Mouse (Mus musculus) liver, adult 2 months (tissue): ENCODE measurements around the gene Rasgrp2. TPM values are rescaled to one million over a fixed set of nuclear protein-coding genes. Genes with fewer than 3 reads are reported as not detected.
A peak's percentile ranks its signal among the peaks of the same experiment; 100 is the strongest.

Experiments used
- DNase-seq: peaks from one replicate; pipeline ENCODE4 v3.0.0-alpha.2; 2011; ENCODE audit warnings: low read depth, low spot score; ENCODE audit errors: extremely low read depth
- H3K27ac ChIP-seq: fragments of 200-500 bp; replicated peaks from 2 replicates; pipeline ENCODE4 v1.5.1; 2012; ENCODE audit warnings: low read depth, mild to moderate bottlenecking, control low read depth, inconsistent platforms, low read length; ENCODE audit not compliant: insufficient read depth
- H3K27me3 ChIP-seq: fragments of 200-500 bp; 2 replicates; pipeline ENCODE4 v1.6.1; 2012; ENCODE audit warnings: mild to moderate bottlenecking, moderate library complexity, low read length, inconsistent platforms; ENCODE audit not compliant: control insufficient read depth, insufficient read depth
- H3K36me3 ChIP-seq: fragments of 200-500 bp; 2 replicates; pipeline ENCODE4 v1.6.1; 2012; ENCODE audit warnings: low read length, inconsistent platforms; ENCODE audit not compliant: control insufficient read depth, insufficient read depth
- H3K4me1 ChIP-seq: fragments of 200-500 bp; 2 replicates; pipeline ENCODE4 v1.6.1; 2011; ENCODE audit warnings: low read length; ENCODE audit not compliant: control insufficient read depth, insufficient read depth
- H3K4me3 ChIP-seq: fragments of 200-500 bp; 2 replicates; pipeline ENCODE4 v1.5.1; 2011; ENCODE audit warnings: low read depth, mild to moderate bottlenecking, control low read depth, low read length, moderate library complexity; ENCODE audit not compliant: insufficient read depth
- H3K79me2 ChIP-seq: fragments of 200-500 bp; 2 replicates; pipeline ENCODE4 v1.6.1; 2012; ENCODE audit warnings: inconsistent platforms, mild to moderate bottlenecking, low read length, moderate library complexity; ENCODE audit not compliant: control insufficient read depth, insufficient read depth
- H3K9ac ChIP-seq: fragments of 200-500 bp; 2 replicates; pipeline ENCODE4 v1.6.1; 2012; ENCODE audit warnings: low read depth, mild to moderate bottlenecking, control low read depth, inconsistent platforms, low read length
- CTCF ChIP-seq: fragments of 200-500 bp; IDR thresholded peaks from 2 replicates; pipeline ENCODE4 v1.5.1; 2011; ENCODE audit warnings: low read depth, low read length, control low read depth
- POLR2A ChIP-seq: fragments of 200-500 bp; IDR thresholded peaks from 2 replicates; pipeline ENCODE4 v1.6.1; 2011; ENCODE audit warnings: low read length, control low read depth; ENCODE audit not compliant: insufficient read depth; ENCODE audit errors: extremely low read depth
- WGBS: fragments of 180-500 bp; shearing (Covaris S2); methylation state at CpG from one replicate; pipeline ENCODE4 v1.1.7; 2018; 5-methylcytosine and 5-hydroxymethylcytosine counted together
- polyA plus RNA-seq: library from polyadenylated mRNA; depleted of rRNA; stranded (reverse); fragments of >200 nt; gene quantifications from 2 replicates; pipeline ENCODE4 v1.2.3, GENCODE M21; 2012
- total RNA-seq: library from RNA; depleted of rRNA; stranded (reverse); fragments of >200 nt; gene quantifications from 2 replicates; pipeline ENCODE4 v1.2.3, GENCODE M21; 2014

The Rasgrp2 gene
- total and polyA plus RNA-seq, 2 experiments, result 19.9 to 39.5 TPM

GRCm38 (mm10) chr19:6412798-6413197, 13.7 kb downstream of the Rasgrp2 start:
- Histone ChIP-seq H3K4me1 (peaks cover 5% of the 10 kb centered on the region; the same call in 1 of the 2 replicates), H3K27me3 (peaks cover 4% of the 10 kb centered on the region; the same call in 1 of the 2 replicates), H3K27ac (no peak overlapping the region), H3K79me2 (no peaks in the 10 kb centered on the region), H3K4me3 (no peak overlapping the region), H3K9ac (no peak overlapping the region), H3K36me3 (no peaks in the 10 kb centered on the region)
- no peak for DNase-seq
- WGBS, result 76% methylated on average over 14 of the region's 14 CpGs
- TF ChIP-seq POLR2A, result no peak
- TF ChIP-seq CTCF, result no peak

- H3K36me3 ChIP-seq, result no peaks in the 10 kb centered on the region
- peaks cover 3% of the 10 kb centered on the region; the same call in 1 of the 2 replicates for H3K4me1 ChIP-seq
- no peaks in the 10 kb centered on the region for H3K79me2 ChIP-seq
- 0 out of 2 replicates have a peak, but pooled peaks have one; percentile 14 for TF ChIP-seq CTCF
- no peak for TF ChIP-seq POLR2A
- no peak for DNase-seq
- WGBS, result 42% methylated on average over 6 of the region's 6 CpGs
- no peak overlapping the region for H3K4me3 ChIP-seq
- H3K9ac ChIP-seq, result no peak overlapping the region; the same call in 1 of the 2 replicates
- no peak overlapping the region; the same call in 1 of the 2 replicates for H3K27ac ChIP-seq
- peaks cover 6% of the 10 kb centered on the region for H3K27me3 ChIP-seq
Measured at GRCm38 (mm10) chr19:6415454-6415853, 16.3 kb downstream of the Rasgrp2 start.

- WGBS, result 51% methylated on average over 9 of the region's 9 CpGs
- no peak for TF ChIP-seq POLR2A
- TF ChIP-seq CTCF, result no peak
- Histone ChIP-seq H3K4me1 (peaks cover 3% of the 10 kb centered on the region; the same call in 1 of the 2 replicates), H3K79me2 (no peaks in the 10 kb centered on the region), H3K4me3 (no peak overlapping the region), H3K27me3 (peaks cover 6% of the 10 kb centered on the region), H3K27ac (no peak overlapping the region), H3K36me3 (no peaks in the 10 kb centered on the region), H3K9ac (no peak overlapping the region)
- no peak for DNase-seq
Measured at GRCm38 (mm10) chr19:6416124-6416770, 17.1 kb downstream of the Rasgrp2 start.

GRCm38 (mm10) chr19:6416894-6417761, 18.0 kb downstream of the Rasgrp2 start:
- Histone ChIP-seq H3K27me3 (peaks cover 6% of the 10 kb centered on the region), H3K27ac (no peak overlapping the region), H3K36me3 (no peaks in the 10 kb centered on the region), H3K9ac (no peak overlapping the region), H3K4me1 (peaks cover 3% of the 10 kb centered on the region; the same call in 1 of the 2 replicates), H3K4me3 (no peak overlapping the region), H3K79me2 (no peaks in the 10 kb centered on the region)
- TF ChIP-seq CTCF (no peak), POLR2A (no peak)
- WGBS, result 74% methylated on average over 12 of the region's 12 CpGs
- no peak for DNase-seq

GRCm38 (mm10) chr19:6418233-6418879, 19.2 kb downstream of the Rasgrp2 start, which contains the start of gene Nrxn2:
Nrxn2 (plus strand) TSS chr19:6418731.
- Histone ChIP-seq H3K9ac (0 out of 2 replicates have a peak within 1 kb of the TSS, but pooled peaks have one; percentile 28), H3K79me2 (no peaks in the 10 kb centered on the region), H3K27ac (no peak within 1 kb of the TSS), H3K27me3 (peaks cover 6% of the 10 kb centered on the region), H3K4me1 (peaks cover 3% of the 10 kb centered on the region; the same call in 1 of the 2 replicates), H3K4me3 (peak within 1 kb of the TSS; percentile 45), H3K36me3 (no peaks in the 10 kb centered on the region)
- DNase-seq, result peak; percentile 40
- WGBS, result 1% methylated on average over 42 of the region's 46 CpGs
- TF ChIP-seq POLR2A (no peak), CTCF (peak; percentile 85)
